Mouse (Mus musculus) gastrocnemius, postnatal 25 days (tissue): ENCODE measurements around the gene Lrch4. TPM values are rescaled to one million over a fixed set of nuclear protein-coding genes. Genes with fewer than 3 reads are reported as not detected.
A peak's percentile ranks its signal among the peaks of the same experiment; 100 is the strongest.
"Not testable (repeated sequence)": the region's sequence is repeated elsewhere in the genome, so short reads cannot be mapped to it uniquely, and the experiment has no call there.

Experiments
- DNase-seq: peaks from one replicate; pipeline ENCODE4 v3.0.0; 2022
- total RNA-seq, 2 experiments: library from RNA; stranded (reverse); gene quantifications; 1 replicate in 1 of 2; 2 replicates in 1 of 2; pipeline ENCODE4 v1.2.3; 2021

Gene Lrch4
- total RNA-seq, 2 experiments from 2014 or later, result 13.9 to 15.4 TPM

DNA sequence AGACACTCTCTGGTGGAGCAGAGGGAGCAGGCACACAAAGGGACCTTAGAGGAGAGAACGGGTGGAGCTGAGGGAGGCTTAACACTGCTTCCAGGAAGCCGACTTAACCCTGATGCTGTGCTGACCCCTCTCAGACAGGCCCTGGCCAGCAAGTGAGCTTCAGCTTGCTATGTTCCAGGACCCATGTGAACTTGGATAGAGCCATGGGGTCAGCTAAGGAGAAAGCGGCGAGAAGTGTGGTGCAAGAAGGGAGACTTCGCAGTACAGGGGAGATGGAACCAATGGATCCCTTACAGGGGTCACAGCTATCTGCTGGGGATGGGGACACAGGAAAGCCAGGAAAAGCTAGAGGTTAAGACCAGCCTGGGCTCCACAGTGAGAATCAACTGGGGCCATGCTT lies 15.8 kb upstream of the Lrch4 start:
- DNase-seq, result peak; percentile 50

DNA sequence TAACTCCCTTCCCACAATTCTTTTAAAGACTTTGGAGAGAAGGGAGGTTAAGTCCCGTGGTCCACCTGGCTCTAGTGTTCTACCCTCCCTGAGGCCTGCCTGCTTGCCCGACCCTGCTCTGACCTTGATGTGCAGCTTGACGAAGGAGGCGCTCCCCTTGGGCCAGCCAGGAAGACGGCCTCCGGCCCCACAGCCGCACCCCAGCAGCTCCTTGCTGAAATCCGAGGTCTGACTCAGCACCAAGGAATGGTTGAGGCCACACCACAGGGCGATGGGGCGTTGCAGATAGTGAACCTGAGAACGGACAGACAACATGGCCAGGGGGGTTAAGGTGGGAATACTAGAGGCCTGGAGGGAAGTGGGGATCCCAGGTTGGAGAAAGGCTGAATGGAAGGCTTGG lies 15.4 kb upstream of the Lrch4 start, which contains the start of gene Pcolce:
Pcolce (minus strand) TSS at position 235 of the 400 bp plus-strand sequence.
- DNase-seq, result peak; percentile 56

DNA sequence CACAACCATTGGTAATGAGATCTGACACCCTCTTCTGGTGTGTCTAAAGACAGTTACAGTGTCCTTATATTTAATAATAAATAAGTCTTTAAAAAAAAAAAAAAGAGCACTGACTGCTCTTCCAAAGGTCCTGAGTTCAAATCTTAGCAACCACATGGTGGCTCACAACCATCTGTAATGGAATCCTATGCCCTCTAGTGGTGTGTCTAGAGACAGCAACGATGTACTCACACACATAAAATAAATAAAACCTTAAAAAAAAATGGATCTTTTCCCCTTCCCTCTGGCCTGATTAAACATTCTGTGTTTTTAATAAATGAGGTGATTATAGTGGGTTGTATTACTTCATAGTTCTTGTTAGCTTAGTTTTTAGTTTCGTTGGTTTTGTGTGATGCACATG lies 14.0 kb upstream of the Lrch4 start:
- not testable (repeated sequence) for DNase-seq

DNA sequence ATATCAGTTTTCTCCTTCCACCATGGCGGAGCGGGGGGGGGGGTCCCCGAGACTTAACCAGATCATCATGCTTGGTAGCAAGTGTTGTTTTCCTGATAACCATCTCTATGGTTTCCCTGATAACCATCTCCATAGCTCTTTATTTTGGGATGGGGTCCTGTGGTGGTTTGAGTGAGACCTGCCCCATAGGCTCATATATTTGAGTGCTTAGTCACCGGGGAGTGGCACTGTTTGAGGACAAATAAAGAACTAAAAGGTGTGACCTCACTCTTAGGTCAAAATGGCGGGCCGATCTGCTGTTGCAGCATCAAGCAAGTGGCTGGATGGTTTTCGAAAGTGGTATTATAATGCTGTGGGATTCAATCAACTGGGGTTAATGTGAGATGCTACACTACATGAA lies 13.6 kb upstream of the Lrch4 start:
- DNase-seq, result no peak

DNA sequence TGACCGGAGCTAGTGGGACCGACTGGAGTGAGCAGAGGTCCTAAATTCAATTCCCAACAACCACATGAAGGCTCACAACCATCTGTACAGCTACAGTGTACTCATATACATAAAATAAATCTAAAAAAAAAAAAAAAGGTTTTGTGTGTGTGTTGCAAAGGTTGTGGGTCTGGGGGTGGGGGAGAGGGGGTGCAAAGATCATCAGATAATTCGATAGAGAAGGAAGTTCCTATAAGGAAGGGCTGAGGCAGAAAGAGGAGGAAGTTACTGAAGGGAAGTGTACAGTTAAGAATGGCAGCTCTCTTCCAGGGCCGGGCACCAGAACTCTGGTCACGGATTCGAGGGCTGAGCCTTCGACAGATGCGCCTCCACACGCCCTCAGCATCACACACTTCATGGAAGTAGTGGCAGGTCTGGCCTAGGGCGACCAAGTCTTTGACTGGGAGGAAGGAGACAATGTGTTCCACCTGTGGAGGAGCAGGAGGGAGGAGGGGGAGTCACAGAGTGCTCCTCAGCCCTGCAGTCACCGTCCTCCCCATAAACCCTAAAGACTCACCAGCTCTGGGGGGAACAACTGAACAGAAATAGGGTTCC lies 4.9 kb upstream of the Lrch4 start:
- no peak for DNase-seq

DNA sequence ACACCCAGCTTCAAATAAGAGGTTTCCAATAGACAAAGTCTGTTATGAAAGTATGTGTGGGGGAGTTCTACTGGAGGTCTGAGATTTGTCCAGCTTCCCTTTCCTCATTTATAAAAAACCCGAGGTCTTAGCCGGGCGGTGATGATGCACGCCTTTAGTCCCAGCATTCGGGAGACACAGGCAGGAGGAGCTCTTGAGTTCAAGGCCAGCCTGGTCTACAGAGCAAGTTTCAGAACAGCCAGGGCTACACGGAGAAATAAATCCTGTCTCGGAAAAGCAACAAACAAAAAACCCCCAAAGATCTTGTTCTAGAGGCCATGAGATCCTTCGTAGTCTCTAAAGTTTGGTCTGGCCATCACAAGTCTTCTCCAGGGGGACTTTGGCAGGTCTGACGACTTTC lies 930 bp upstream of the Lrch4 start:
- DNase-seq, result no peak

DNA sequence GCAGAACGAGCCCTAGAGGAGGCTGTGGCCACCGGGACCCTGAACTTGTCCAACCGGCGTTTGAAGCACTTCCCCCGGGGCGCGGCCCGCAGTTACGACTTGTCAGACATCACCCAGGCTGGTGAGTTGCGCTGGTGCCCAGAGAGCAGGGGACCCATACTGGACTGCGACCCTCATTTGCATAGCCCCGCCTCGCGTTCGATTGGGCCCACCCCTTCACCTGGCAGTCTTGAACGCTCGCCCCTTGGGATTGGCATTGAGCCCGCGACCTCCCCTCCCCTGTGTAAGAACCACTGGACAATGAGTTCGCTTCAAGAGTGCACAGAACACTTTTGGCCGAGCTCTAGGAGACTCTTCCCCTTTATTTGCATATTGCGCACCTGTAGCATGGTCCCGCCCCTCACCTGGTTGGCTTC lies 393 bp downstream of the Lrch4 start:
- DNase-seq, result no peak

DNA sequence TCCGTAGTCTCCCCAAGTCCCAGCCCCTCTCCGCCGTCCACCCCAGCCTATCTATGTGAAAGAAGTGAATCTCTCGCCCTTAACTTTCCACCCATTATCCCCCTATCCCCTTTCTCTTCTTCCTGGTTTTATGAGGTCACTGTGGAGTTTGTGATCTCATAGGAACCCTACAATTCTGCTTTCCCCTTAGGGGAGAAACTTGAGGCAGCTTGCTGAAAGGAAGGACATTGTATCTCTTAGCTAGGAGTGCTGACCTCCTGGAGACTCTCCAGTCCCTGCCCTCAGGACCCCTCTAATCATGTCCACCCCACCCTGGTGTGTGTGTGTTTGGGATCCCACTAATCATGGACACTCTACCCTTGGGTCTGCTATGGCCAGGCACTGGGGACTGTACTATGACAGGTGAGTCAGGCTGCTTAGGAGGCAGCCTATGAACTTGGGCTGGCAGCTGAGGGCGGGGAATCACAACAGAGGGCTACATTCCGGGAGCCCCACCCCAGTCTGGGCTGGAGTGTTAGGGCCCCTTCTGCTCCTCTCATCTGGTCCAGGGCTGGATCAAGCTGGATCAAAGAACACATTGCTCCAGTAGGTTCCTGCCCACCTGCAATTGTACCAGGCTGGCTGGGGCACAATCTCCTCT lies 1.1 kb downstream of the Lrch4 start:
- DNase-seq, result no peak

DNA sequence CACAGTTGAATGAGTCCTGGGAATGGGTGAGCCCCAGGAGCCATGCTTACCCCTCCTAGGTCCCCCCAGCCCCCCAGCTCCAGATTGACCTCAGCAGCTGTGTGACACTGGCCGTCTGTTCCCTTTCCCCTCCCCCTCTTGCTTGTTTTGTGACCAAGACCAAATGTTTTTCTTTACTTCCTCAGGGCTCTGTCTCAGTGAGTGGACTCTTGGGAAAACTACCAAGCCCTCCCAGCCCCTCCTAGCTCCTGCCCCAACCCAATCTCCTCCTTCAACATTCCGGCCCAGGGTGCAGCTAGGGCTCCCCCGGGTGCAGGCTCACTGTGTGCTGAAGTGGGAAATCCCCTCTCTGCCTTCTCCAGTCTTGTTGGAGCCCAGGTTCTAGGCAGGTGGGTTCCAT lies 1.7 kb downstream of the Lrch4 start:
- peak; percentile 60 for DNase-seq

DNA sequence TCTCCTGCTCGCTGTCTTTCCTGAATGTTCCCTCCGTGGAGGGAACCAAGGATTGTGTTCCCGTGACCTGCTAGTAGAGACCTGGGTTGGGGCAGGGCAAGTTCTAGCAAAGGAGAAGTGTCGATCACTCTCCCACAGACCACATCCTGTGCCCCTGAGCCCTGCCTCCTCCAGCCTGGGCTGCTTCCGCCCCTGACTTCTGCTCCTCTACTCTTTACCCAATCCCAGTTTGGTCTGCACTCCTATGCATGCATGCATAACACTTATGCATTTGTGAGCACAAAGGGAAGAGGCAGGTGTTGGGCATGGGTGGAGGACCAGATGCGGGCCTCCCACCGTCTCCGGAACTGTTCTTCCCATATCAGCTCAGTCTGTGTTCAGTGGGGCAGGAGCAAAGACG lies 2.2 kb downstream of the Lrch4 start:
- peak; percentile 55 for DNase-seq

DNA sequence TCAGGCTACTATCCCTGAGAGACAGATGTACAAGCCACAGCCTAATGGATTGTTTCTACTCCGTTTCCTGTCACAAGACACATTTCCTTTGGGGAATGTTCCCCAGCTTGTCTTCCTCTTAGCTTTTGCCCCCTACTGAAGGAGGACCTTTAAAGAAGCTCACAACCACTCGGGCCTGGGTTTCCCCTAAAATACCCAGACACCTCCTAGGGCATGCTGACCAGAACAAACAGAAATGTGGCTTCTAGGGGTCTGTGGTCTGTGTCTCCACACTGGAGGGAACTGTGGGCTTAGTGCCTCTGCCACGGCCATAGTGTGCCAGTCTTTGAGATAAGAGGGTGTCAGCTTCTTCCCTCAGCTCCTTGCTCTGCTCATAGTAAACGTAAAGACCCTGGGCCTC lies 2.7 kb downstream of the Lrch4 start:
- no peak for DNase-seq

DNA sequence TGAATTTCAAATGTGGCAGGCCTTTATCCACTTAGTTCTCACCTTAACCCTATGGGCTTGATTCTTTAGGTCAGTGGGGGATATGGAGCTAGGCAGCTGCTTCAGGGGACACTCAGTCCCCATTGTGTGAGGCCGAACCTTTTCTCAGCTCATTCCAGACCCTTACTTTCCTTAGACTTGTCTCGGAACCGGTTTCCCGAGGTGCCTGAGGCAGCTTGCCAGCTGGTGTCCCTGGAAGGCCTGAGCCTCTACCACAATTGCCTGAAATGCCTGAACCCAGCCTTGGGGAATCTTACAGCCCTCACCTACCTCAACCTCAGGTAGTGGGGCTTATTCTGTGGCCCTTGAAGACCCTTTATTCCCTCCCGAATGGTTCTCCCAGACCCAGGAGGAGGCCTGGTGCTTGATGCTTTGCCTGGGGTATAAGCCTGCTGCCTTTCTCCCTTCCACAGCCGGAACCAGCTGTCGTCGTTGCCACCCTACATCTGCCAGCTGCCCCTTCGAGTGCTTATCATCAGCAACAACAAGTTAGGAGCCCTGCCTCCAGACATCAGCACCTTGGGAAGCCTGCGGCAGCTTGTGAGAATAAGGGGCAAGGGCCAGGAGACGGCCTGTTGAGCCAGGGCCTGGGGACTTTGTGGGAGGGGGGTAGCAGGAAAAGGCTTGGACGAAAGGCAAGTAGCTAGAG lies 4.6 kb downstream of the Lrch4 start:
- DNase-seq, result no peak

DNA sequence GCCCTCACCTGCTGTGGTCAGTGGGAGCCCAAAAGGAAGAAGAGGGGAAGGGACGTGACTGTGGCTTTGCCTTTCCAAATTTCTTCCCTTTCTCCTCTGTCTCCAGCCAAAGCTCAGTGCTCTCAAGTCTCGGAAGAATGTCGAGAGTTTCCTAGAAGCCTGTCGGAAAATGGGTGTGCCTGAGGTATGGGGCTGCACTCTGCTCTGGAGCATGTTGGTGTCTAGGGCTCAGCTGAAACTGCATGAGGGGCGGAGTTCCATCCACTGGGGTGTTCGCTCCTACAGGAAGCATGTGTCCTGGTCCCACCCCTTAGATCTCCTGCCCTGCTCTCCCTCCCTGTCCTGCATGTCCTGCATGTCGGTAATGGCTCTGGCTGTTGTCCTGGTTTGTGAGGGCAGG lies 10.6 kb downstream of the Lrch4 start:
- no peak for DNase-seq

DNA sequence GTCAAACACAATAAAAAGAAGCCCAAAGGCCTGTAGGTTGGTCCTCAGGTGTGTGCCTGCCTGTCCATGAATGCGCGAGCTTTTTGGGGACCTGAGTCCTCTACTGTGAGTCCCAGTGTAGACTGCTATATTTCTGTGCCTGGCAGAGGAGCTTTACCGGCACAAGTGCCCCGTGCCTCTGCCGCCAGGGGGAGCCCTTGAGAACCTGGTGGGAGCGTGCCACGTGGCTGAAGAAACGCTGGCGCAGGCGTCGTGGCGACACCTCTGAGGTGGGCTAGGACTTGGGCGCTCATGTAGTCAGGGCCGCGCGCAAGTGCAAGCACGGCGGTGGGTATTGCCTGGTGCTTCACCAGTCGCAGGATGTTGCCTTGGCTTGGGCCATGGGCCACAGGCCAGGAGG lies 12.1 kb downstream of the Lrch4 start, which contains the start of gene Sap25:
Sap25 (plus strand) TSS at position 281 of the 400 bp plus-strand sequence.
- no peak for DNase-seq

DNA sequence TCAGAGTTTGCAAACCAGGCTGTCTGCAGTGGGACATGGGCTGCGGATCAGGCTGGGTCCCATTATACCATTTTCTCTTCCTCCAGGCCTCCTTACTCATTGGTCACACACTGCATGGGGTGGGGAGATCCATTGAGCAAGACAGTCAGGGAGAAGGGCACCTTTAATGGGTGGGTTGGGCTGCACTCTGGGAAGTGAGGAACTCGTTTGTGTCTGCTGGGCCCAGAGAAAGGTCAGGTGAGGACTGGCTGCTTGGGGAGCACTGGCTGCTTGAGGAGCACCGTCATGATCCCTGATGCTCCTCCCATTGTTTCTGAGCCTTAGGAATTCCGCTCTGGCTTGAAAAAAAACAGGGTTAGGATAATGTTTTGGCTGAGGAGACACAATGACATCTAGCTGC lies 14.0 kb downstream of the Lrch4 start:
- DNase-seq, result no peak

DNA sequence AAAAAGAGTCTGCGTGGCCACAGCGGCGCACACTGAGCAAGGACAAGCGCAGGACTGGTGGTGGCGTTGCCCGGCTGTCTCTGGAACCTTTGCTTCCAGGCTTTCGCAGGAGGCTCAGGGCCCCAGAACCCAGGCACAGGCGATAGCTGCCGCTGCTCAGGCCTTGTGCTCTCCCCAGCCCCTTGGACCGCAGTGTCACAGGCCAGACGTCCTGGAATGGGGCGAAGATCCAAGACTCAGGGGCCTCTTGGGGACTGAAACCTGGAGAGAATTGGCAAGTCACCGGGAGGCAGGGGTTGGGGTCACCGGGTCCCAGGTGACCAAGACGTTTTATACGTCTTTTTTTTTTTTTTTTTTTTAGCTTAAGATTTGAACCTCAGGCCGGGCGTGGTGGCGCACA lies 15.6 kb downstream of the Lrch4 start:
- no peak for DNase-seq

DNA sequence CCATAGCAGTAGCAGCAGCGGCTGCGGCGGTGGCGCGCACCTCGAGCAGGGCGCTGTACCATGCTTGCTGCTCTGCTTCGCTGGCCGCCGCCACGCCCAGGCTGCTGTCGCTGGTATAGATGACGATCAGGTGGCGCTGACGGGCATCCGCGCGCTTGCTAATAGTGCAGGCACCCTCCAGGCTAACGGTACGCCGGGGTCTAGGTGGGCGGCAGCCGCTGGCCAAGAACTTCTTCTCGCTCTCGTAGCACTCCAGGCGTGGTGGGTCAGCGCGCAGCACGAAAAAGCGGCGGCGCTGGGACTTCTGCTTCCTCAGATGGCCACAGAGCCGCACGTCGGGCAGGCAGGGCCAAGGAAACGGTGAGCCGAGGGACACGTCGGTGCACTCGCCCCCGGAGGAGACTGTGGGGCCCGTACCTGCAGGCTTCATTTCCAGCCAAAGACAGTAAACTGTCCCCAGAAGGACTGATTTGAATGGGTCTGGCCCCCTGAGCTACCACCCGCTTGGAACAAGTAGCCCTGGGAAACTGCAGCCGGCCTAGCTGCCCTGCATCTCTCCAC lies 16.2 kb downstream of the Lrch4 start:
- no peak for DNase-seq

DNA sequence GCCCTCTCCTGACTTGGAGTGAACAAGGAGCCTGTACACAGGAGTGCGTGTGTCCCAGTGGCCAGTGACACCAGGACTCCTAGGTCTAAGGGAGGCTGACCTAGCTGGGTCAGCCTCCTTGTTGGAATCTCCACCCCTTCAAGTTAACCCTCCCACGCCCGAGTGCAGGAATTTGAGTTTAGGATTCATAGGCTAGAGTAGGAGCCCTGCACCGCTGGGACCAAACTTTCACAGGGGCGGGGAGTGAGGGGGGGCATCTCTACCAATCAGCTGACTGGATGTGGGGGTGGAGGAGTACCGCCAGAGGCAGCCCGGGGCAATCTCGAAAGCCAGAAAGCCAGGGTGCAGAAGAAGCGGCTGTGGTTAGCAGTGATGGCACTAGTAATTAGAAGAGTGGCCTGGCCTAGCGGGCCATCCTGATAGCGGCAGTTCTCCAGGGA lies 16.8 kb downstream of the Lrch4 start, which contains the start of gene Irs3:
Irs3 (minus strand) TSS at position 63 of the 440 bp plus-strand sequence.
- peak; percentile 46 for DNase-seq

DNA sequence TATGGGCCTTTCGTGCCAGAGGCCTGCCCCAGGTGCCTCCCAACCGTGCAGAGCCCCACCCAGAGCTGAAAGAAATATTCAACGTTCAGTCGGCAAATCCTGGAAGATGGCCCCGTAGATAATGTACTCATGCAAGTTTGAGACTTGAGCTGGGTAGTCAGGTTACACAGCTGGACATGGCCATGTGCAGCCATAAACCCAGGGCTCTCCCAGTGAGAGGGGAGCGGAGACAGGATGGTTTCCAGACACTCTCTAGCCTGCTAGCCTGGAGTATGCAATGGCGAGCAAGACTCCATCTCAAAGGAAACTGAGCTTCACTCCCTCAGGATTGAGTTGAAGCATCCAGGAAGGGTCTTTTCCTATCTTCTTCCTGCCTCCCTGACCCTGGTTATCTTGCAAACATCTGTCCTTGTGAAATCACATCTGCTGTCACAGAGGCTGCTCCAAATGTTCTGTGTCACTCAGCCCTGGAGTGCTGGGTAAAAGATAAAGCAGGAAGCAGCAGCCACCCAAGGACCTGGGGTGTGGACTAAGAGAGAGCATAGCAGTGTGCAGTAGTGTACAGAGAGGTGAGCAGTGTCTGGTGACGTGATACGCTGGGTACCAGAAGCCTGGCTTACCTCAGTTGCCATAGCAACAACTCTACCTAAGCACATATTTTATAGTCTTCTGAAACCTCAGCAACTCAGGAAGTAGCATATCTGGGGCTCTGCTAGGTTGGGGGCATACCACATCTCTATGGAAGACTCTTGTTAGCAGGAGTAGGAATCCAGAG lies 19.1 kb downstream of the Lrch4 start:
- no peak for DNase-seq

DNA sequence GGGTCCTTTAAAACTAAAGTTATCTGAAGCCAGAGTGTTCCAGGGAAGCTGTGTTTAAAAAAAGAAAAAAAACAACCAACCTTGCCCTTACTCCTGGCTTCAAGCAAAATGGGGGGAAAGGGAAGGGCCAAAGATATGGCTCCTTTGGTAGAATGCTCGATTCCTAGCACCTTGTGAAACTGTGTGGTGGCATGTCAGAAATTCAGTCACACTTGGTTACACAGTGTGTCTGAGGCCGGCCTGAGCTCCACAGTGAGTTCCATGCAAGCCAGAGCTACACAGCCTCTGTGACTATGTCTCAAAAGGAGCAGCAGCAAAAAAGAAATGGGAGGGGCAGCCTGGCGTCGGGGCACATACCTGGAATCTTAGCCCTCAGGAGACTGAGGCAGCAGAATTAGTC lies 20.3 kb downstream of the Lrch4 start:
- no peak for DNase-seq

DNA sequence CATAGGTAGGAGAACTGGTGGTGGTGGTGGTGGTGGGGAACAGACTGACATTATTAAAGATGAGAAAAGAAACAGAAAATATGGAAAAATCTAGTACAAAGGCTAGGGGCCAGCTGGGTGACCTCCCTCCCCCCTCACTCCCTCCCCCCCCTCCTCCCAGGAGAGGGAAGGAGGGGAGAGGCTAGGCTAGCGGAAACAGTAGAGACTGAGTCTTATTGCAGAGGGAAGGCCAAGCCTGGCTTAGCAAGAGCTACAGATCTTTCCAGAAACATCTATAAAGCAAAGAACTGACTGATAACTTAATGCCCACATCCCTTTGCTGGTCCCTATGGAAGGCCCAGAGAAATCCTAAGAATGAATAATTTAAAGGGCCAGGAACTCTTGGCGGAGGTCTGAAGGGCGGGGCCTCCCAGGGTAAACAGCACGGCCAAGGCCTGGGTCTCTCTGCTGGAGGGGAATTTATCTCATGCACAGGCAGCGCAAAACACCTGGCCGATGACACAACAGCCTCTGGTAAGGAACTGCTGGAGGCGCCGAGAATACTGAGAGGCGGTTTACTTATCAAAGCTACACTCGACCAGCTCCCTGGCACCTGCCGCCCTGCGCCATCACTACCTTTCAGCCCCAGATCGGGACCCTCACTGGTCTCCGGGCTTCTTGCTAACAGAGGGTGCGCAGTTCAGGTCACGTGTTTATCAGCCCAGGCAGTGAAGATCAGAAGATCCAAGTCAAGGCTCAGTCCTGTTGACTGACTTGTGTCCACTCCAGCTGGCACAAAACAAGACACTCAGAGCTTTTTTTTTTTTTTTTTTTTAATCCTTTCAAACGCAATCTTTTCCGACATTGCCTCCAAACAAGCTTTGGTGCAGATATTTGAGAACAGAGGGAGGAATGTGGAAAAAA lies 21.0 kb downstream of the Lrch4 start:
- DNase-seq, result peak; percentile 42
